Mouse (Mus musculus): Measurements from ENCODE around the gene Eef1akmt1. TPM values are rescaled to one million over a fixed set of nuclear protein-coding genes. Genes with fewer than 3 reads are reported as not detected.

Gene Eef1akmt1
- polyA plus RNA-seq, 1 experiment from 2014 or later, result 59.5 TPM

- Histone ChIP-seq H3K4me2 (replicated peaks; ENCODE audit: low read depth) (no peak overlapping the region), H3K4me3 (ENCODE audit: low read depth, low read length) (no peak overlapping the region), H3K4me1 (replicated peaks; ENCODE audit: control insufficient read depth, insufficient read depth) (no peaks in the 10 kb centered on the region), H3K27me3 (ENCODE audit: control insufficient read depth, insufficient read depth, low read length) (no peaks in the 10 kb centered on the region), H3K27ac (replicated peaks) (no peak overlapping the region), H3K9ac (ENCODE audit: low read length) (no peak overlapping the region), H3K36me3 (ENCODE audit: control insufficient read depth, insufficient read depth, low read length) (no peaks in the 10 kb centered on the region), H3K9me3 (ENCODE audit: control insufficient read depth, low read length) (no peaks in the 10 kb centered on the region)
- ATAC-seq (ENCODE audit: low FRiP score, low TSS enrichment), result peak; percentile 71; the same call in 1 of the 2 replicates
- WGBS, result 66% methylated on average over 6 of the region's 6 CpGs
- TF ChIP-seq EP300 (optimal IDR thresholded peaks at IDR 0.05) (no peak), CTCF (IDR thresholded peaks at IDR 0.05; ENCODE audit: low read depth) (no peak)
- DNase-seq (ENCODE audit: low spot score), result peak; percentile 36
Measured at GRCm38 (mm10) chr14:57615828-57616227, 44.4 kb upstream of the Eef1akmt1 start.

DNA sequence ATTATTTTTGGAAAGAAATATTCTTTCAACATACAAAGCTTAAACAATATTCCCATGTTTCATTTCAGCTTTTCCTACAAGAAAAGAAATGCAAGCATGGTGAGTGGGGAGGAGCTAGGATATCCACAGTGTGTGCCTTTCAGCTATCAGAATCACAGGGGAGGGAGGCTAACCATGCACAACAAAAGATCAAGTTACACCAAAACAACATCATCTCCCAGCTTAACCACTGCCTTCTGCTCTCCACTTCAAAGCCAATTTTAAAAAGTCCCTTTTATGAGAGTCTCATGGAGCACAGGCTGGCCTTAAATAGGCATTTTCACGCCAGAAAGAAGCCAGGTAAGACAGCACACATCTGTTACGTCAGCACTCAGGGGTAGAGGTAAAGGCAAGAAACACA lies 39.6 kb upstream of the Eef1akmt1 start:
- H3K9me3 ChIP-seq (ENCODE audit: control insufficient read depth, low read length), result no peaks in the 10 kb centered on the region
- H3K27me3 ChIP-seq (ENCODE audit: control insufficient read depth, insufficient read depth, low read length), result no peaks in the 10 kb centered on the region
- 80% methylated on average over 2 of the region's 2 CpGs for WGBS
- DNase-seq (ENCODE audit: low spot score), result no peak
- no peaks in the 10 kb centered on the region for H3K36me3 ChIP-seq (ENCODE audit: control insufficient read depth, insufficient read depth, low read length)
- no peak overlapping the region for H3K9ac ChIP-seq (ENCODE audit: low read length)
- no peak overlapping the region for H3K4me2 ChIP-seq (replicated peaks; ENCODE audit: low read depth)
- no peak overlapping the region for H3K27ac ChIP-seq (replicated peaks)
- no peak for ATAC-seq (ENCODE audit: low FRiP score, low TSS enrichment)
- 0 out of 2 replicates have a peak, but pooled peaks cover 3% of the 10 kb centered on the region for H3K4me1 ChIP-seq (replicated peaks; ENCODE audit: control insufficient read depth, insufficient read depth)
- TF ChIP-seq CTCF (IDR thresholded peaks at IDR 0.05; ENCODE audit: low read depth) (no peak), EP300 (optimal IDR thresholded peaks at IDR 0.05) (no peak)
- H3K4me3 ChIP-seq (ENCODE audit: low read depth, low read length), result no peak overlapping the region

DNA sequence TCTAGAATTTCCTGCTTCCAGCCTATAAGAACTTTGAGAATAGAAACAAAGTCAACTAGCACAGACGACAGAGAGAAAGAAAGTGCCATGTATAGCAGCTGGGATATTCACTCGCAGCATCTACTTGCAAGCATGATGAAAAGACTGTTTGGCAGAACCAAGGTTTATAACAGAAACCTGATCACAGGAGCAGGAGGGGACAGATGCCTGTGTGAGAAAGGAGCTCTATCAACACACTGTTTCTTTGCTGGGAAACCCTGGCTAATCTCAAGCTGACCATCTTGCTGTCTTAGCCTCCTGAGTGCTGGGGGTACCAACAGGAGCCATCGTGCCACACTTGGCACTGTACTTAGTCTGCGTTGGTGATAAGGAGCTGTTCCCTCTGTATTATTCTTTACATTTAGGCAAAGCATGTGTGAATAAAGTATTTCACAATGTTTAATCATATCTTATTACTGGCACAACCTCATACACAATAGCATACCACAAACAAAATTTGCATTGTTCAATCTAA lies 38.5 kb upstream of the Eef1akmt1 start:
- DNase-seq (ENCODE audit: low spot score) (no peak), ATAC-seq (ENCODE audit: low FRiP score, low TSS enrichment) (no peak)
- Histone ChIP-seq H3K4me3 (ENCODE audit: low read depth, low read length) (no peak overlapping the region), H3K4me1 (replicated peaks; ENCODE audit: control insufficient read depth, insufficient read depth) (0 out of 2 replicates have a peak, but pooled peaks cover 3% of the 10 kb centered on the region), H3K4me2 (replicated peaks; ENCODE audit: low read depth) (no peak overlapping the region), H3K27ac (replicated peaks) (no peak overlapping the region), H3K27me3 (ENCODE audit: control insufficient read depth, insufficient read depth, low read length) (no peaks in the 10 kb centered on the region), H3K9ac (ENCODE audit: low read length) (no peak overlapping the region), H3K9me3 (ENCODE audit: control insufficient read depth, low read length) (no peaks in the 10 kb centered on the region), H3K36me3 (ENCODE audit: control insufficient read depth, insufficient read depth, low read length) (no peaks in the 10 kb centered on the region)
- no peak for TF ChIP-seq EP300 (optimal IDR thresholded peaks at IDR 0.05)
- TF ChIP-seq CTCF (IDR thresholded peaks at IDR 0.05; ENCODE audit: low read depth), result no peak
- 71% methylated on average over 4 of the region's 4 CpGs for WGBS

- Histone ChIP-seq H3K9ac (ENCODE audit: low read length) (no peak overlapping the region), H3K9me3 (ENCODE audit: control insufficient read depth, low read length) (no peaks in the 10 kb centered on the region), H3K4me3 (ENCODE audit: low read depth, low read length) (no peak overlapping the region), H3K27ac (replicated peaks) (0 out of 2 replicates have a peak overlapping the region, but pooled peaks have one; percentile 9), H3K36me3 (ENCODE audit: control insufficient read depth, insufficient read depth, low read length) (0 out of 2 replicates have a peak, but pooled peaks cover 2% of the 10 kb centered on the region), H3K4me2 (replicated peaks; ENCODE audit: low read depth) (no peak overlapping the region), H3K4me1 (replicated peaks; ENCODE audit: control insufficient read depth, insufficient read depth) (0 out of 2 replicates have a peak, but pooled peaks cover 3% of the 10 kb centered on the region), H3K27me3 (ENCODE audit: control insufficient read depth, insufficient read depth, low read length) (no peaks in the 10 kb centered on the region)
- WGBS, result 4% methylated on average over 1 of the region's 1 CpGs
- peak; percentile 80; the same call in 1 of the 2 replicates for ATAC-seq (ENCODE audit: low FRiP score, low TSS enrichment)
- DNase-seq (ENCODE audit: low spot score), result peak; percentile 87
- TF ChIP-seq CTCF (IDR thresholded peaks at IDR 0.05; ENCODE audit: low read depth) (no peak), EP300 (optimal IDR thresholded peaks at IDR 0.05) (no peak)
Measured at GRCm38 (mm10) chr14:57607500-57607899, 36.1 kb upstream of the Eef1akmt1 start.

DNA sequence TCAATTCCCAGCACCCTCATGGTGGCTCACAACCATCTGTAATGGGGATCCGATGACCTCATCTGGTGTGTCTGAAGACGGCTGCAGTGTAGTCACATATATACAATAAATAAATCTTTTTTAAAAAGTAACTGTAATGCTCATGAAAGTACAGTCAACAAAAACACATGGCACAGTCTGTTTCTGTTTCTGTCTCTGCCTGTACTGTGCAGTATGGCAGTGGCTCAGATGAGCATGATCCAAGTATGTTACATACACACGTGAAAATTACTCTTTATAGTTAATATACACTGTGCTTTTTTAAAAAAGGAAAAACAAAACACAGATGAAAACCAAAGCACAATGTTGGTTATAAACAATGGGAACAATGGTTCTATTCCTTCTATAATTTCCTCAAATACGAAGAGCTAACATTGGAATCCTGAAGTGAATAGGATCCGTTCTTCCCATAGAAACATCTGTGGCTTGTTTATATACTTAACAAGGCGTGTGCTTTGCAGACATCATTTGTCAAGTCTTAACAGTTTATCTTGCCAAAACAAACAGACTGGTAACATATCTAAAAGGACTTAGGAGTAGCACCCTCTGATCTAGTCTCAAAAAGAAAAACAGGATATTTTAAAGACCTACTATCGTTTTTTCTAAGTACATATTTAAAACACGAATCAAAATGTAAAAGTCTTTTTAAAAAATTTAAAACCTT lies 35.4 kb upstream of the Eef1akmt1 start:
- Histone ChIP-seq H3K9me3 (ENCODE audit: control insufficient read depth, low read length) (no peaks in the 10 kb centered on the region), H3K4me2 (replicated peaks; ENCODE audit: low read depth) (no peak overlapping the region), H3K36me3 (ENCODE audit: control insufficient read depth, insufficient read depth, low read length) (0 out of 2 replicates have a peak, but pooled peaks cover 2% of the 10 kb centered on the region), H3K4me1 (replicated peaks; ENCODE audit: control insufficient read depth, insufficient read depth) (0 out of 2 replicates have a peak, but pooled peaks cover 3% of the 10 kb centered on the region), H3K4me3 (ENCODE audit: low read depth, low read length) (no peak overlapping the region), H3K27me3 (ENCODE audit: control insufficient read depth, insufficient read depth, low read length) (no peaks in the 10 kb centered on the region), H3K27ac (replicated peaks) (no peak overlapping the region), H3K9ac (ENCODE audit: low read length) (no peak overlapping the region)
- DNase-seq (ENCODE audit: low spot score), result no peak
- no peak for ATAC-seq (ENCODE audit: low FRiP score, low TSS enrichment)
- TF ChIP-seq EP300 (optimal IDR thresholded peaks at IDR 0.05), result no peak
- whole genome bisulfite sequencing, result 31% methylated on average over 8 of the region's 8 CpGs

- 99% methylated on average over 5 of the region's 5 CpGs for WGBS
- Histone ChIP-seq H3K27ac (replicated peaks) (no peak overlapping the region), H3K27me3 (ENCODE audit: control insufficient read depth, insufficient read depth, low read length) (no peaks in the 10 kb centered on the region), H3K4me2 (replicated peaks; ENCODE audit: low read depth) (no peak overlapping the region), H3K36me3 (ENCODE audit: control insufficient read depth, insufficient read depth, low read length) (peaks cover 21% of the 10 kb centered on the region), H3K9me3 (ENCODE audit: control insufficient read depth, low read length) (no peaks in the 10 kb centered on the region), H3K4me1 (replicated peaks; ENCODE audit: control insufficient read depth, insufficient read depth) (no peaks in the 10 kb centered on the region), H3K9ac (ENCODE audit: low read length) (no peak overlapping the region), H3K4me3 (ENCODE audit: low read depth, low read length) (no peak overlapping the region)
- TF ChIP-seq CTCF (IDR thresholded peaks at IDR 0.05; ENCODE audit: low read depth) (no peak), EP300 (optimal IDR thresholded peaks at IDR 0.05) (no peak)
- DNase-seq (ENCODE audit: low spot score) (no peak), ATAC-seq (ENCODE audit: low FRiP score, low TSS enrichment) (no peak)
Measured at GRCm38 (mm10) chr14:57593279-57593678, 21.9 kb upstream of the Eef1akmt1 start.

Data from stomach, postnatal 0 days (tissue).